Mouse (Mus musculus) megakaryocyte progenitor cell, adult 5-6 weeks (primary cell): ENCODE results near the gene Eif4ebp2. TPM values are rescaled to one million over a fixed set of nuclear protein-coding genes. Genes with fewer than 3 reads are reported as not detected.

ENCODE experiments used
- ATAC-seq: replicated peaks from 2 replicates; pipeline ENCODE4 v1.8.0; 2016; ENCODE audit warnings: mild to moderate bottlenecking, moderate TSS enrichment, inconsistent platforms; ENCODE audit not compliant: poor library complexity
- total RNA-seq, 2 experiments: library from RNA; stranded (forward) in 1 of 2; stranded (reverse) in 1 of 2; fragments of 157-497, 149-512 nt in 1 of 2; fragments of 200-1000 nt in 1 of 2; gene quantifications; 2 replicates each; pipeline versions ENCODE4 v1.2.3 to v1.2.4; 2015 to 2017

Eif4ebp2 gene
- total RNA-seq, 2 experiments from 2014 or later: 11.2 to 154 TPM

GRCm38 (mm10) chr10:61385174-61385573 is 67.3 kb downstream of the Eif4ebp2 start:
- no peak for ATAC-seq

DNA sequence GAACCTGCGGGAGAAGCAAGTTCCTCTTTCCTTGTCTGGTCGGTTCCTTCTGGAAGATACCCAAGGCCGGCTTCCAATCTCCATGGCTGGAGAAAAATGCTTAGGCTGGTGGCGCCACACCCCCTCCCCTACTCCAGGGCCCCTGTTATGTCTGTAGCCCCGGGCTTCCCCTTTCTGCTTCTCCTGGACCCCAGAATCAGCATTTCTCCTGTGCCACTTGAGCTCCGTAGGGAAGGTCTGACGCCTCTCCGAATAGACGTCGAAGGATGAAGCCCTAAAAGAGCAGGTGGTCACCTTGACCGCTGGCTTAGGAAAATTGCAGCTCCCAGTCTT is 68.8 kb downstream of the Eif4ebp2 start:
- ATAC-seq: peak; percentile 49

DNA sequence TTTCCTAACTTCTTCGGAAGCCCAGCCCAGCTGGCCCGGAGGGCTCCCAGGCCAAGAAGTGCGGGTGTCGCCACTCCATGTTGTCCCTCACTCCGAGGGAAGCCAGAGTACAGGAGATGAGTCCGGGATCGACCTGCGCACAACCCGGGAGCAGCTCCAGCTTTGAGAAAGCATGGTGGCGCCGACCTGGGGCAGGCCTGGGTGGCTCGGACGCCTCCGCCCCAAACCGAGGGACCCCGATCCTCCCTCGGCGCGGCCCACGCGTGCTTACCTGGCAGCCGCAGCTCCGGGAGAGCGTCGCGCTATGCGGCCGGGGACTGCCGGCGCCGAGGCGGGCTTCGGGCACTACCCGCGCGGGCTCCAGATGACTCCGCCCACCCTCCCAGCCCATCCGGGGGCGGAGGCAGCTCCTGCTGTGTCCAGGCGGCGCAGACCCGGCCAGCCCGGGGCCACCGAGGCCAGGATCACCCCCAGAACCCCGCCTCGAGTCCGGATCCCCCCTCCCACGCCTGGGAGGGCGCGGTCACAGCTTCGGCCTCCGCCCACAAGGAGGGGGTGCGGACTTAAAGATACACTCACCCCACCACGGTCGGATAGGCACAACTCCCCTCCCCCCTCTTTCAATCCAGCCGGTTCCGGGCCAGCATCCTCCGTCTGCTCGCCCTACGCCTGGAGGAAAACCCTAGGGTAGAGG is 69.3 kb downstream of the Eif4ebp2 start, which contains the start of gene Pald1:
Gene Pald1, minus strand, starts transcription at position 510 of the 694 bp plus-strand sequence.
- peak; percentile 15 for ATAC-seq

DNA sequence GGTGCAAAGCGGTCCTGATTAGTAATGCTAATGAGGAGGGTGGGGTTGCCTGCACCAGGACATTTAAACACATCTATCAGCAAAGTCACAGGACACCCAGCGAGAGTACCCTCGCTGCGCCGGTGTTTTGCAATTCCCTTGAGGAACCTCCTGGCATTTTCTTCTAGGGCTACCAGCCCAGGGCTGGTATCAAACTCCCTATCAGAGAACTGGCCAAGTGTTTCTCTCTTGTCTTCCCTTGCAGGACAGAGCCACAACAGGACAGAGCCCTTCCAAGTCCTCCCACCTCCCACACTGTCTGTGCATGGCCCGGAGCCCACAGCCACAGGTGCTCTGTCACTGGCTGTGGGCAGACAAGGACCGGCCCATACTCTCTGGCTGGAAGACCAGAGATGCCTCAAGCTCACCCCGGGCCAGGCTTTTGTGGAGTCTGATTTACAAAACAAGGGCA is 70.2 kb downstream of the Eif4ebp2 start:
- ATAC-seq: 0 out of 2 replicates have a peak, but pooled peaks have one; percentile 9

- ATAC-seq: peak; percentile 23
Observed at GRCm38 (mm10) chr10:61381823-61382222, 70.6 kb downstream of the Eif4ebp2 start.

DNA sequence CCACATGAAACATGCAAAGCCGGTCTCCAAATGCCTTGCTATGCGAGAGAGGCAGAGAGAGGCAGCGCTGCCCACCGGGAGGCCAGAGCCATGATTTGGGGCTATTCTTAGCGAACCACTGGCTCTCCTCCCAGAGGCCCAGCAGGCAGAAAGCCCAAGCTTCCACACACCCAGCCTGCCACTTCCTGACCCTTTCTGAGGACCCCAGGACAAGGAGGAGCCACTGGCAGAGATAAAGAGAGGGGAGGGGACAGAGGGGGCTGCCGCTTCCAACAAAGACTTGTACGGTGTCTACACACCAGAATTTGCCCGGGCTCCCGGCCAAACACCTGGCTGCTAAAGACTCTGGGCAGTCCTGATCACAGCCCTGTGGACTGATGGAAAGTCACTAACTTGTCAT is 72.3 kb downstream of the Eif4ebp2 start:
- ATAC-seq: no peak

DNA sequence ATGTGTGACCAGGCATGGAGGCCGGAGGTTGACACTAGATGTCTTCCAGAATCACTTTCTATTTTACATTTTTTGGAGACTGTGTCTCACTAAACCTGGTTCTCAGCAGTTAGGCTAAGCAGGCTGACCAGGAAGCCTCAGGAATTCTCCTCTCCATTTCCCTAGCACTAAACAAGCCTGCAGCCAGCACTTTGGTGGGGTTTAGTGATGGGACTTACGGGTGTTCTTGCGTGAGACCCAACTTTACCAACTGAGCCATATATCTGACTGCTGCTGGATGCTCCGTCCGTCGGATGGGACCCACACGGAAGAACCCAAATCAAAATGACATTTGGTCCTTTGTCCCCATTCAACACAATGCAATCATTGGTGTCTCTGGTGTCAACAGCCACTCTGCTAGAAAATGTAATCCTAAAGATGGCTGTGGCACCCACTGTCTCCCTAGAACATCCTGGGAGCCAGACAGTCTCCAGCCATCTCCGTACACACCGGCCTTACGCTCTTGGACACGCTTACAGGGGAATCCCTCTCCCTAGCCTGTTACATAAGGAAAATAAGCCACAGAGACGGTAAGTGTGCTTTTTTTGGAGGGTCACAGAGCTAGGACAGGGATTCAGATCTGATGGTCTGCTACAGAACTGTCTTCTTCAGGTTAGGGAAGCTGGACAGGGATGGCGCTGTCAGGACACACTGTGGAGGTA is 73.0 kb downstream of the Eif4ebp2 start:
- ATAC-seq: no peak

DNA sequence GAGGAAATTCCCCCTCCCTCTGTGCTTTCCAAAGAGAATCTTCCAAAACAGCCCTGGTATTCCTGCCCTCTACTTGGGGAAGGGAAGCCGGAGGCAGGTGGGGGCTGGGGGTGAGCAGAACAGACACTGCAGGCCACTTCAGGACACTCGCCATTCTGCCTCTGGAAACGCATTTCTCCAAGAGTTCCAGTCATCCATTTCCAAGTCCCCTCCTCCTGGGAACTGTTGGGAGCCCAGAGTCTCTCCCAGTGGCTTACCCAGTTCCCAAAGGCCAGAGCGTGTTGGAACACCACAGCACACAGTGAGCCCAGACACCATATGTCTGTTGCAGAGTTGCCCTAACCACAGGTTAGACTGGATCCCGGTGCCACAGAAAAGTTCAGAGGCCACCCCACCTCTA is 73.8 kb downstream of the Eif4ebp2 start:
- no peak for ATAC-seq

Other genes with a start within 250 kb of the Eif4ebp2 start
- not detected in 2 replicates for gene Adamts14, start 179.2 kb downstream of the Eif4ebp2 start, total RNA-seq (2015)
- 0.10 TPM in 1 of 2 replicates, not detected in the other for gene Adamts14, start 179.2 kb downstream of the Eif4ebp2 start, total RNA-seq (2017)
- not detected in 2 replicates for gene Prf1, start 154.8 kb downstream of the Eif4ebp2 start, total RNA-seq (2015)
- gene Prf1, start 154.8 kb downstream of the Eif4ebp2 start, total RNA-seq (2017): not detected in 2 replicates
- gene Pald1, start 69.1 kb downstream of the Eif4ebp2 start, total RNA-seq (2015): not detected in 2 replicates
- gene Pald1, start 69.1 kb downstream of the Eif4ebp2 start, total RNA-seq (2017): not detected in 2 replicates
- gene Nodal, start 34.7 kb downstream of the Eif4ebp2 start, total RNA-seq (2015): not detected in 2 replicates
- not detected in 2 replicates for gene Nodal, start 34.7 kb downstream of the Eif4ebp2 start, total RNA-seq (2017)
- 5.6 and 6.1 TPM in 2 replicates for gene Lrrc20, start 23.1 kb upstream of the Eif4ebp2 start, total RNA-seq (2015)
- 6.0 and 7.4 TPM in 2 replicates for gene Lrrc20, start 23.1 kb upstream of the Eif4ebp2 start, total RNA-seq (2017)
- gene Npffr1, start 142.8 kb upstream of the Eif4ebp2 start, total RNA-seq (2015): 0.10 TPM in 2 replicates
- not detected in 2 replicates for gene Npffr1, start 142.8 kb upstream of the Eif4ebp2 start, total RNA-seq (2017)
- gene Ppa1, start 195.9 kb upstream of the Eif4ebp2 start, total RNA-seq (2015): 94.9 and 95.4 TPM in 2 replicates
- gene Ppa1, start 195.9 kb upstream of the Eif4ebp2 start, total RNA-seq (2017): 139 and 176 TPM in 2 replicates
- 81.2 and 88.9 TPM in 2 replicates for gene Sar1a, start 227.6 kb upstream of the Eif4ebp2 start, total RNA-seq (2015)
- gene Sar1a, start 227.6 kb upstream of the Eif4ebp2 start, total RNA-seq (2017): 98.0 and 113 TPM in 2 replicates
- gene Tysnd1, start 242.9 kb upstream of the Eif4ebp2 start, total RNA-seq (2015): 19.0 and 19.7 TPM in 2 replicates
- gene Tysnd1, start 242.9 kb upstream of the Eif4ebp2 start, total RNA-seq (2017): 19.9 and 22.7 TPM in 2 replicates